Mouse (Mus musculus) heart, embryonic 15.5 days (tissue): ENCODE results near the gene Ceacam16. TPM values are rescaled to one million over a fixed set of nuclear protein-coding genes. Genes with fewer than 3 reads are reported as not detected.

Experiments
- ATAC-seq: fragments of 200-750 bp; cut with Nextera tagmentation; replicated peaks from 2 replicates; pipeline ENCODE4 v1.8.0; 2017; ENCODE audit warnings: low read depth, moderate TSS enrichment; ENCODE audit not compliant: insufficient number of reproducible peaks, insufficient read depth, low FRiP score
- H3K27ac ChIP-seq: fragments of 300-500 bp; sonication (generic); 2 replicates; pipeline ENCODE4 v1.5.1; 2015; ENCODE audit warnings: mild to moderate bottlenecking, inconsistent platforms
- H3K27me3 ChIP-seq: fragments of 300-500 bp; sonication (generic); 2 replicates; pipeline ENCODE4 v1.6.1; 2015; ENCODE audit warnings: inconsistent platforms
- H3K36me3 ChIP-seq: fragments of 300-500 bp; sonication (generic); 2 replicates; pipeline ENCODE4 v1.6.1; 2015; ENCODE audit warnings: mild to moderate bottlenecking, inconsistent platforms
- H3K4me1 ChIP-seq: fragments of 300-500 bp; sonication (generic); replicated peaks from 2 replicates; pipeline ENCODE4 v1.6.1; 2015; ENCODE audit warnings: inconsistent platforms
- H3K4me2 ChIP-seq: fragments of 300-500 bp; sonication (generic); 2 replicates; pipeline ENCODE4 v1.6.1; 2015; ENCODE audit warnings: inconsistent platforms, mild to moderate bottlenecking, moderate library complexity
- H3K4me3 ChIP-seq: fragments of 300-500 bp; sonication (generic); 2 replicates; pipeline ENCODE4 v1.5.1; 2015; ENCODE audit warnings: mild to moderate bottlenecking, inconsistent platforms
- H3K9ac ChIP-seq: fragments of 300-500 bp; sonication (generic); 2 replicates; pipeline ENCODE4 v1.6.1; 2015; ENCODE audit warnings: mild to moderate bottlenecking, inconsistent platforms
- H3K9me3 ChIP-seq: fragments of 300-500 bp; sonication (generic); replicated peaks from 2 replicates; pipeline ENCODE4 v1.6.1; 2016; ENCODE audit warnings: inconsistent platforms
- WGBS: fragments of 180-500 bp; shearing (Covaris S2); methylation state at CpG from one replicate; pipeline ENCODE4 v1.1.7; 2015; ENCODE audit warnings: mixed read lengths; 5-methylcytosine and 5-hydroxymethylcytosine counted together
- polyA plus RNA-seq: library from polyadenylated mRNA; unstranded; fragments of >200 nt; fragmentation: Nextera tagmentation; extraction: Ambion mirVana; gene quantifications from 2 replicates; pipeline ENCODE4 v1.2.1, GENCODE M21; 2015

The Ceacam16 gene
- polyA plus RNA-seq: not detected in 2 replicates

DNA sequence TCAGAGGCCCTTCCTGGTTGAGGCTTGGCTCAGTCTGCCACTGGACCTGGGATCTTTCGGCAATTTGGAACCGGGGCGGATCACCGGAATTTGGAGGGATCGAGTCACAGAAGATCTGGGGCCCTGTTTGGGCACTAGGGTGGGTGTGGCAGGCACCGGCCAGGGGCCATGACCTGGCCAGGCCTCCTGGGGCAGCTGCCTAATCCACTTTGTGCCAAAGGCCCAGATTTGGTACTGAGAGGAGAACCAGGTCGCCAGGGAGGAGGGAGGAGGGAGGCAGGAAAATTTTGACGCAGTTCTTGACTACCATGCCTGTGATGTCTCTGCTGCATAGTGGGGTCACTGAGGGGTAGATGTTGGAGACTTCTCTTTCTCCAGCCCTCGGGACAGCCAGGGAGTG, at the start of gene Ceacam16:
Gene Ceacam16, minus strand, starts transcription at position 101 of the 400 bp plus-strand sequence.
- Histone ChIP-seq H3K9me3 (no peaks in the 10 kb centered on the region), H3K9ac (no peak within 1 kb of the TSS), H3K4me3 (no peak within 1 kb of the TSS), H3K4me1 (no peaks in the 10 kb centered on the region), H3K4me2 (no peak within 1 kb of the TSS), H3K27me3 (no peaks in the 10 kb centered on the region; the same call in 1 of the 2 replicates), H3K27ac (no peak within 1 kb of the TSS), H3K36me3 (no peaks in the 10 kb centered on the region)
- 78% methylated on average over 9 of the region's 9 CpGs for WGBS
- ATAC-seq: no peak

DNA sequence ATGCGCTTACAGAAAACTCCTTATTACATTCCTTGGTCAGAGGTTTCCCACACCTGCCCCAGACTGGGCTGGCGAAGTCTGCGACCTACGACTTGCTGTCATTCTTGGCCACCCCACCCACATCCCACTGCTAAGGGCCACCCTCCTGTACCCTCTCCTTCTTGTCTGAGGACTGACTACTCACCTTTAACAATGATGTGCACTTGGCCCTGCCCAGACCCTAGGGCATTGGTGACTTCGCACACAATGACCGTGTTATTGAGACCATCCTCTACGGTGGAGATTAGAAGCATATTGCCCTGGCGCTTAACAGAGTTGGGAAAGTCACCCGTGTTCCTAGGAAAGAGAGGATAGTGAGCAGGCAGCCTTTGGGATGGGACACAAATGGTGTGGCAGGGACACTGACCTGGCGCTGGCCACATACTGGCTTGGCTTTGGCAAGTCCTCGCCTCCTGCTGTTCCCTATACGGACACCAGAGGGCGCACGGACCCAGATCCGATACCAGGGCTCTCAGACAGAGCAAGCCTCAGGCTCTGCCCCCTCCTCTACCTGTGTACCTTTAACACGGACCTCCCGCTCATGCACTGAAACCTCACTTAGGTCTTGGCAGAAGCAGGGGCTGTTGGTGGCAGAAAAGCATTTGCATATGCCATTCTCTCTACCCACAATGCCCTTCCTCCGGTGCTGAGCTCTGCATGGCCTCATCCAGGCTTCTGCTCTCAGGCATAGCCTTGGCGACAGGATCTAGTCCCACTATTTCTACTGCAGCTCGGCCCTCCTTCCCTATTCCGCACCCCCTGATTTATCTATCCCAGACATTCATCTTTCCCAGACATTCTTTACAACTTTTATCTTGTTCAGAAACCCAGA, 49.6 kb upstream of the Ceacam16 start:
- ATAC-seq: peak; percentile 32; the same call in 1 of the 2 replicates
- Histone ChIP-seq H3K27ac (no peak overlapping the region), H3K4me1 (no peaks in the 10 kb centered on the region), H3K27me3 (no peaks in the 10 kb centered on the region), H3K4me3 (no peak overlapping the region), H3K9ac (no peak overlapping the region), H3K36me3 (peaks cover 49% of the 10 kb centered on the region), H3K9me3 (no peaks in the 10 kb centered on the region), H3K4me2 (no peak overlapping the region)
- WGBS: 47% methylated on average over 21 of the region's 21 CpGs

DNA sequence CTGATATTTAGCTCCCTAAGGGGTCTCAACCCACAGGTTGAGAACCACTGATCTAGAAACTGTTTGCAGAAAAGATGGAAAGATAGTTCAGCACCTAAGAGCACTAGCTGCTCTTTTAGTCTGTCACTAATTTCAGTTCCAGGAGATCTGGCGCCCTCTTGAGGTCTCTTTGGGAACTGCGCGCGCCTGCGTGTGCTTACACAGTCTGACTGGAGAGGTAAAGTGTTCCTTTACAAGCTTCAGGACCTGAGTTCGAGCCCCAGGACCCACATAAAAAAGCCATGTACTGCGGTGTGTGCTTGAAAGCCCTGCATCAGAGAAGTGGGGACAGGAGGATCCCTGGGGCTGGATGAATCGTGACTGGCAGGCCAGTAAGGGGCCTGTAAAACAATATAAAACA, 28.8 kb upstream of the Ceacam16 start:
- no peaks in the 10 kb centered on the region for H3K4me1 ChIP-seq
- no peaks in the 10 kb centered on the region for H3K9me3 ChIP-seq
- no peaks in the 10 kb centered on the region for H3K27me3 ChIP-seq
- 45% methylated on average over 8 of the region's 8 CpGs for WGBS
- ATAC-seq: no peak
- H3K27ac ChIP-seq: no peak overlapping the region
- H3K4me3 ChIP-seq: no peak overlapping the region
- H3K4me2 ChIP-seq: no peak overlapping the region
- H3K36me3 ChIP-seq: no peaks in the 10 kb centered on the region
- no peak overlapping the region for H3K9ac ChIP-seq

DNA sequence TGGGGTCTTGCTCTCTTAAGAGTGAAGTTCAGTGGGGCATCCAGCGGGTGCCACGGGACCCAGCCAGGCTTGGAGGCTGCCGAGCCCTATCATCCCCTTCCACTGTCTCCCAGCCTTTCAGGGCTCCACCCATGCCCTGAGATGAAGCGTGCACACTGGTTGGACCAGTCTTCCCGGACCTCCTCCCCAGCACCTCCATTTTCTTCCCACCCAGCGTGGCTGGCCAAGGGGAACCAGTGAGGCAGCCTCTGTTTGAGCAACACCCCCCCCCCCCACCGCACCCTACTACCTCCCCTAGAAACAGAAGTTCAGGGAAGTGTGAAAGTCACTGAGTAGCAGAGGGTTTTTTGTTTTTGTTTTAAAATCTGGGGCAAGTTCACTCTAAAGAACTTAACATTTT, 26.8 kb upstream of the Ceacam16 start, which contains the start of gene Ceacam19:
Gene Ceacam19, minus strand, starts transcription at position 117 of the 400 bp plus-strand sequence.
- no peak for ATAC-seq
- WGBS: 62% methylated on average over 7 of the region's 7 CpGs

DNA sequence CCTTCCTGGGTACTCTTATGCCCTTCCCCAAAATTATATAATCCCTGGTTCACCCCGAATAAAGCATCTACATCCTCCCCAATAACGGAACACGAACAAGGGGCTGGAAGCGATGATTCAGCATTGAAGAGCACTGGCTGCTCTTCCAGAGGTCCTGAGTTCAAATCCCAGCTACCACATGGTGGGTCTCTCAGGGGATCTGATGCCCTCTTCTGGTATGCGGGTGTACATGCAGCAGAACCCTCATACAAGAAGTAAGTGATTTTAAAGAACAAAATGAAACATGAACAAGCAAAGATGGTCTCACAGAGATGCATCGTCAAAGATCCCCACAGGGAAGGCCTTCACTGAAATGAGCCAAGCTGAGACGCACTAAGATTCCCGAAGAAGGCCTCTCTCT, 19.7 kb upstream of the Ceacam16 start:
- no peak for ATAC-seq
- no peaks in the 10 kb centered on the region for H3K9me3 ChIP-seq
- no peaks in the 10 kb centered on the region for H3K27me3 ChIP-seq
- H3K4me1 ChIP-seq: peaks cover 7% of the 10 kb centered on the region; the same call in 1 of the 2 replicates
- H3K4me2 ChIP-seq: no peak overlapping the region
- no peak overlapping the region for H3K27ac ChIP-seq
- H3K4me3 ChIP-seq: no peak overlapping the region
- no peak overlapping the region for H3K9ac ChIP-seq
- 73% methylated on average over 8 of the region's 8 CpGs for WGBS
- no peaks in the 10 kb centered on the region for H3K36me3 ChIP-seq

More for the DNA sequence above, 26.8 kb upstream of the Ceacam16 start, which contains the start of gene Ceacam19:
- no peak within 1 kb of the TSS for H3K27ac ChIP-seq
- H3K4me3 ChIP-seq: no peak within 1 kb of the TSS
- no peak within 1 kb of the TSS for H3K9ac ChIP-seq
- no peaks in the 10 kb centered on the region for H3K9me3 ChIP-seq
- no peak within 1 kb of the TSS for H3K4me2 ChIP-seq
- no peaks in the 10 kb centered on the region for H3K36me3 ChIP-seq
- no peaks in the 10 kb centered on the region for H3K27me3 ChIP-seq
- H3K4me1 ChIP-seq: no peaks in the 10 kb centered on the region

DNA sequence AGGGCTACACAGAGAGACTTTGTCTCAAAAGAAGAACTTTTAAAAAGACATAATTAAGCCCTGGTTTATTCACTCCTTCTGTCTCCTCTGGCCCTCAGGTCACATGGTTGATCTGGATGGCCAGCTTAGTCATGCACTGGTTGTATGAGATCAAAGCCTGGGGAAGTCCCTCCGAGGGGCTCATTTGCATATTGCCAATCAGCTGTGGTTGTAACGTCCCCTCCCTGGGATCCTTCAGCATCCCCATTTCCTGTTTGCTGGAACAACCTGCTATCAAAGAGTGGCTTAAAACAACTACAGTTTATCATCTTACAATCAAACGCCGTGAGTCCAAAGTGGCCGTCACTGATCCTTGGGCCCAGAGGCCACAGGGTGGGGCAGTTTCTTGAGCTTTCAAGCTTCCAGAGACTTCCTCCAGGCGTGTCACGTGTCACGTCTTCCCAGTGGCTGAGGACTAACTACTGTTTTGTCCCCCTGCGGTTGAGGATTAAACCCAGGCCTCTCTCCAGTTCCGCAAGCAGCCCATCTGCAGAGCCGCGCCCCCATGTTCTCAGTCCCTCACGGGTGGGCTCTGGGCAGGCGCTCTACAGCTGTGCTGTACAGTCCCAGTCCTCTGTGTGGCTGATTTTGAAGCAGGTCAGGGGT, 15.8 kb upstream of the Ceacam16 start:
- WGBS: 46% methylated on average over 14 of the region's 14 CpGs
- peaks cover 8% of the 10 kb centered on the region; the same call in 1 of the 2 replicates for H3K4me1 ChIP-seq
- no peak for ATAC-seq
- H3K36me3 ChIP-seq: no peaks in the 10 kb centered on the region
- no peak overlapping the region for H3K4me2 ChIP-seq
- H3K27ac ChIP-seq: no peak overlapping the region
- H3K9ac ChIP-seq: no peak overlapping the region
- no peaks in the 10 kb centered on the region for H3K9me3 ChIP-seq
- no peak overlapping the region for H3K4me3 ChIP-seq
- no peaks in the 10 kb centered on the region for H3K27me3 ChIP-seq

- no peak overlapping the region for H3K4me3 ChIP-seq
- no peak overlapping the region for H3K4me2 ChIP-seq
- no peak for ATAC-seq
- H3K9ac ChIP-seq: no peak overlapping the region
- H3K4me1 ChIP-seq: peaks cover 15% of the 10 kb centered on the region
- no peaks in the 10 kb centered on the region for H3K9me3 ChIP-seq
- H3K36me3 ChIP-seq: no peaks in the 10 kb centered on the region
- H3K27ac ChIP-seq: no peak overlapping the region
- H3K27me3 ChIP-seq: no peaks in the 10 kb centered on the region
- WGBS: 41% methylated on average over 13 of the region's 13 CpGs
Observed at GRCm38 (mm10) chr7:19875948-19876682, 15.0 kb upstream of the Ceacam16 start.

DNA sequence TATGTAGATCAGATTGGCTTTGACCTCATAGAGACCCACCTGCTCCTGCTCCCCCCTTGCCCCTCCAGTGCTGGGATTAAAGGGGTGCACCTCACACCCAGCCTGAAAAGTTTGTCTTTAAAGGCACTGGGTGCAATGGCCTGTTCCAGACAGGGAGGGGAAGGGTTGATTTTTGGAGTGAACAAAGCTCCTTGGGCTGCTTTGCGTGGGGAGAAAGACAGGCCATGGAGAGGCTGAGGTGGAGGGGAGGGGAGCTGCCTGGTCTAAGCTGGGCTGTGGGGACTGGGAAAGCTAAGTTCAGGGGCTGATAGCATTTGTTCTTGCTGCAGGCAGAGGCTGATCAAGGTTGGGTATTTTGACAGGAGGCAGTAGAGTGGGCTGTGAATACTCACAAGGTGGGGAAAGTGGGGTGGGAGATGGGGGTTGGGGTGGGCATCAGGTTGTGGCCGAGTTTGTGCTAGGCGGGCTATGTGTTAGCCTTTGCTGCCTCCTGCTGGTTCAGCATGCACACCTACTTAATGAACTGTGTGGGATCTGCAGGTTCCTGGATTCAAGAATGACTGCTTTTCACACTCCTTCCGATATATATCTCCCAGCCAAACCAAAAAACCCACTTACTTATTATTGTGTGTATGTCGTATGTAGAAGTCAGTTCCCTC, 11.0 kb upstream of the Ceacam16 start:
- Histone ChIP-seq H3K4me1 (peaks cover 17% of the 10 kb centered on the region), H3K9me3 (no peaks in the 10 kb centered on the region), H3K36me3 (no peaks in the 10 kb centered on the region), H3K27ac (no peak overlapping the region), H3K27me3 (no peaks in the 10 kb centered on the region), H3K4me2 (no peak overlapping the region), H3K9ac (no peak overlapping the region), H3K4me3 (no peak overlapping the region)
- no peak for ATAC-seq
- 29% methylated on average over 5 of the region's 5 CpGs for WGBS

DNA sequence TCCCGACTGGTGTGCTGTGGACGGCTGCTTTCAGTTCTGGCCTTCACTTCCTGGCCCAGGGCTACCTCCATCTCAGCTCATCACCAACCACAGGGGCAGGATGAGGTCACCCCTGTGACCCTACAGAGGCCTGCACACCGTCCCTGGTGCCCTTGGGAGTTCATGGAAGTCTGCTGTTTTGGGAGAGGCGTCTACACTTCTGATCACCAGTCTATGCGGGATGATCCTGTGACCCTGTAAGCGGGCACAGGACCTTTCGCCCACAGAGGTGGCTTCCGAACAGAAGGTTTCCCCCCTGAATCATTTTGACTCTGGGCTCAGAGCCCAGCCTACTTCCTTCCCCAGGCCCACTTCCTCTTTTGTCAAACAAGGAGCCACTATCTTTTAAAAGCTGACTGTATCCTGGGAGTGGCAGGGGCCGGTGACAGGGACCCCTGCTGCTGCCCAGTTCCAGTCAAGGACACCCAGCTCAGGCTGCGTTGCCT, 10.1 kb upstream of the Ceacam16 start:
- Histone ChIP-seq H3K4me2 (no peak overlapping the region), H3K27me3 (no peaks in the 10 kb centered on the region), H3K4me1 (peaks cover 13% of the 10 kb centered on the region), H3K36me3 (no peaks in the 10 kb centered on the region), H3K9ac (no peak overlapping the region), H3K4me3 (no peak overlapping the region), H3K9me3 (no peaks in the 10 kb centered on the region), H3K27ac (0 out of 2 replicates have a peak overlapping the region, but pooled peaks have one; percentile 38)
- WGBS: 48% methylated on average over 10 of the region's 10 CpGs
- no peak; the same call in 1 of the 2 replicates for ATAC-seq

DNA sequence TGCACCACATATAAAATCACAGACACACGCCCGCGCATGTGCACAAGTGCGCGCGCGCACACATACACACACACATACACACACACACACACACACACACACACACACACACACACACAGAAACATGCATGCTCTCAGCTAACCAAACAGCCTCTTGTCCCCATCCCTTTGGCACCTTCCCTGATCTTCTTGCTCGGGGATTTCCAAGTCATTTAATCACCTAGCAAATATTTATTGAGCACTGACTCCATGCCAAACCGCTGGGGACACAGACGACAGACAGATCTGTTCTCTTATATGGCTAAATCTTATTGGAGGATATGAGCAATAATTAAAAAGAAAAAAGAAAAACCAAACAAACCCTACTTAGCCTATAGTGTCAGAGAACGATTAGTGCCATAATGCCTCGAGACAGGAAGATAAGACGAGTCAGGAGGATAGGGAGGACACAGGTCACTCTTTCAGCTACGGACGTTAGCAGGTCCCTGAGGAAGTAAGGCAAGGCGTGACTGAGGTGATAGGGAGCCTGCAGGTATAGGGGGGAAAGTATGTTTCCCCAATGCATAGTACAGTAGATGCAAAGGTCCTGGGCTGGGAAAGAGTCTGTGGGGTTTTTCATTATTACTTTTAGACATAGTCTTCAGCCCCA, 6.8 kb upstream of the Ceacam16 start:
- no peak for ATAC-seq
- no peaks in the 10 kb centered on the region for H3K9me3 ChIP-seq
- no peaks in the 10 kb centered on the region for H3K27me3 ChIP-seq
- H3K36me3 ChIP-seq: no peaks in the 10 kb centered on the region
- H3K4me3 ChIP-seq: no peak overlapping the region
- H3K9ac ChIP-seq: no peak overlapping the region
- no peak overlapping the region for H3K27ac ChIP-seq
- H3K4me2 ChIP-seq: no peak overlapping the region
- H3K4me1 ChIP-seq: peaks cover 10% of the 10 kb centered on the region
- WGBS: 77% methylated on average over 16 of the region's 16 CpGs
